Mouse (Mus musculus): ENCODE data around the gene Dlx5.
A peak's percentile ranks its signal among the peaks of the same experiment; 100 is the strongest.

Dlx5 gene

GRCm38 (mm10) chr6:6881638-6882190 lies at the start of gene Dlx5:
Gene Dlx5, minus strand, starts transcription at chr6:6882085.
- no peak for DNase-seq

GRCm38 (mm10) chr6:6931507-6931906 lies 49.6 kb upstream of the Dlx5 start:
- no peak for DNase-seq

GRCm38 (mm10) chr6:6930831-6931230 lies 48.9 kb upstream of the Dlx5 start:
- no peak for DNase-seq

GRCm38 (mm10) chr6:6925264-6925663 lies 43.4 kb upstream of the Dlx5 start:
- no peak for DNase-seq

GRCm38 (mm10) chr6:6917334-6917733 lies 35.4 kb upstream of the Dlx5 start:
- no peak for DNase-seq

- DNase-seq, result no peak
Measured at GRCm38 (mm10) chr6:6915526-6915915, 33.6 kb upstream of the Dlx5 start.

GRCm38 (mm10) chr6:6914849-6915525 lies 33.1 kb upstream of the Dlx5 start:
- peak; percentile 4 for DNase-seq

- DNase-seq, result no peak
Measured at GRCm38 (mm10) chr6:6914304-6914703, 32.4 kb upstream of the Dlx5 start.

- no peak for DNase-seq
Measured at GRCm38 (mm10) chr6:6909586-6909985, 27.7 kb upstream of the Dlx5 start.

GRCm38 (mm10) chr6:6890047-6890446 lies 8.2 kb upstream of the Dlx5 start:
- DNase-seq, result no peak

- DNase-seq, result no peak
Measured at GRCm38 (mm10) chr6:6886225-6886624, 4.3 kb upstream of the Dlx5 start.

- no peak for DNase-seq
Measured at GRCm38 (mm10) chr6:6884897-6885296, 3.0 kb upstream of the Dlx5 start.

- no peak for DNase-seq
Measured at GRCm38 (mm10) chr6:6882266-6882797, 447 bp upstream of the Dlx5 start.

- DNase-seq, result no peak
Measured at GRCm38 (mm10) chr6:6881115-6881637, 709 bp downstream of the Dlx5 start.

- DNase-seq, result no peak
Measured at GRCm38 (mm10) chr6:6880361-6881114, 1.3 kb downstream of the Dlx5 start.

- DNase-seq, result no peak
Measured at GRCm38 (mm10) chr6:6879371-6880325, 2.2 kb downstream of the Dlx5 start.

- no peak for DNase-seq
Measured at GRCm38 (mm10) chr6:6878841-6879291, 3.0 kb downstream of the Dlx5 start.

GRCm38 (mm10) chr6:6877981-6878840 lies 3.7 kb downstream of the Dlx5 start:
- no peak for DNase-seq

- no peak for DNase-seq
Measured at GRCm38 (mm10) chr6:6877346-6877910, 4.5 kb downstream of the Dlx5 start.

GRCm38 (mm10) chr6:6876731-6877130 lies 5.2 kb downstream of the Dlx5 start:
- no peak for DNase-seq

GRCm38 (mm10) chr6:6876231-6876630 lies 5.7 kb downstream of the Dlx5 start:
- DNase-seq, result no peak
